Mouse (Mus musculus) lung, embryonic 16.5 days (tissue): ENCODE data around the gene Phxr2. TPM values are rescaled to one million over a fixed set of nuclear protein-coding genes. Genes with fewer than 3 reads are reported as not detected.

Experiments
- ATAC-seq: fragments of 200-750 bp; cut with Nextera tagmentation; 2 replicates; pipeline ENCODE4 v1.8.0; 2017; ENCODE audit warnings: low read depth, mild to moderate bottlenecking, moderate library complexity
- H3K27ac ChIP-seq: fragments of 300-500 bp; sonication (generic); 2 replicates; pipeline ENCODE4 v1.5.1; 2014; ENCODE audit warnings: mild to moderate bottlenecking, control low read depth, low read length
- H3K27me3 ChIP-seq: fragments of 300-500 bp; sonication (generic); 2 replicates; pipeline ENCODE4 v1.6.1; 2014; ENCODE audit warnings: low read depth, low read length, mixed read lengths; ENCODE audit not compliant: control insufficient read depth, insufficient read depth
- H3K36me3 ChIP-seq: fragments of 300-500 bp; sonication (generic); 2 replicates; pipeline ENCODE4 v1.6.1; 2014; ENCODE audit warnings: low read length; ENCODE audit not compliant: control insufficient read depth, insufficient read depth
- H3K4me1 ChIP-seq: fragments of 300-500 bp; sonication (generic); replicated peaks from 2 replicates; pipeline ENCODE4 v1.6.1; 2014; ENCODE audit warnings: low read length, mixed read lengths; ENCODE audit not compliant: control insufficient read depth, insufficient read depth
- H3K4me2 ChIP-seq: fragments of 300-500 bp; sonication (generic); 2 replicates; pipeline ENCODE4 v1.6.1; 2014; ENCODE audit warnings: low read depth, low read length, control low read depth
- H3K4me3 ChIP-seq: fragments of 300-500 bp; sonication (generic); 2 replicates; pipeline ENCODE4 v1.5.1; 2014; ENCODE audit warnings: mild to moderate bottlenecking, low read length, control low read depth
- H3K9ac ChIP-seq: fragments of 300-500 bp; sonication (generic); 2 replicates; pipeline ENCODE4 v1.6.1; 2014; ENCODE audit warnings: low read length, control low read depth
- H3K9me3 ChIP-seq: fragments of 300-500 bp; sonication (generic); 2 replicates; pipeline ENCODE4 v1.6.1; 2016; ENCODE audit warnings: low read length; ENCODE audit not compliant: control insufficient read depth
- WGBS: fragments of 180-500 bp; shearing (Covaris S2); extraction: QIAGEN DNeasy Blood & Tissue Kit; methylation state at CpG from one replicate; pipeline ENCODE4 v1.1.7; 2014; 5-methylcytosine and 5-hydroxymethylcytosine counted together
- polyA plus RNA-seq: library from polyadenylated mRNA; unstranded; fragments of >200 nt; fragmentation: Nextera tagmentation; extraction: Ambion mirVana; gene quantifications from 2 replicates; pipeline ENCODE4 v1.2.1, GENCODE M21; 2015

The Phxr2 gene
- polyA plus RNA-seq, 1 experiment from 2014 or later = not detected

- Histone ChIP-seq H3K27ac (peak overlapping the region; percentile 74), H3K27me3 (no peaks in the 10 kb centered on the region), H3K4me1 (peaks cover 18% of the 10 kb centered on the region), H3K36me3 (peaks cover 21% of the 10 kb centered on the region), H3K4me2 (peak overlapping the region; percentile 97), H3K4me3 (peak overlapping the region; percentile 99), H3K9me3 (peaks cover 6% of the 10 kb centered on the region; the same call in 1 of the 2 replicates), H3K9ac (peak overlapping the region; percentile 96)
- no peak for ATAC-seq
- 28% methylated on average over 12 of the region's 12 CpGs for WGBS
These were observed 17.6 kb downstream of the Phxr2 start for GRCm38 (mm10) chr10:99108431-99108982.

- no peaks in the 10 kb centered on the region for H3K27me3 ChIP-seq
- H3K9ac ChIP-seq = peak within 1 kb of the TSS; percentile 96
- H3K4me1 ChIP-seq = peaks cover 16% of the 10 kb centered on the region
- WGBS = under 1% methylated on average over 22 of the region's 22 CpGs
- peak within 1 kb of the TSS; percentile 89 for H3K27ac ChIP-seq
- H3K36me3 ChIP-seq = peaks cover 21% of the 10 kb centered on the region
- peak within 1 kb of the TSS; percentile 97 for H3K4me2 ChIP-seq
- peak within 1 kb of the TSS; percentile 99 for H3K4me3 ChIP-seq
- H3K9me3 ChIP-seq = peaks cover 6% of the 10 kb centered on the region; the same call in 1 of the 2 replicates
- ATAC-seq = peak; percentile 88
These were observed 18.2 kb downstream of the Phxr2 start, which contains the start of gene Galnt4 for GRCm38 (mm10) chr10:99107964-99108363. TSS of gene Galnt4 (plus strand) at chr10:99108159.

GRCm38 (mm10) chr10:99106703-99107631 is 19.2 kb downstream of the Phxr2 start, which contains the start of gene Poc1b:
TSS of gene Poc1b (plus strand) at chr10:99107036.
- peaks cover 21% of the 10 kb centered on the region for H3K36me3 ChIP-seq
- H3K9me3 ChIP-seq = peaks cover 6% of the 10 kb centered on the region; the same call in 1 of the 2 replicates
- peaks cover 16% of the 10 kb centered on the region for H3K4me1 ChIP-seq
- H3K27ac ChIP-seq = peak within 1 kb of the TSS; percentile 89
- no peaks in the 10 kb centered on the region for H3K27me3 ChIP-seq
- peak within 1 kb of the TSS; percentile 96 for H3K9ac ChIP-seq
- H3K4me2 ChIP-seq = peak within 1 kb of the TSS; percentile 97
- 0% methylated on average over 105 of the region's 106 CpGs for WGBS
- peak within 1 kb of the TSS; percentile 99 for H3K4me3 ChIP-seq
- ATAC-seq = peak; percentile 93

- no peaks in the 10 kb centered on the region for H3K27me3 ChIP-seq
- peaks cover 20% of the 10 kb centered on the region for H3K36me3 ChIP-seq
- H3K4me3 ChIP-seq = peak overlapping the region; percentile 99
- 25% methylated on average over 8 of the region's 8 CpGs for WGBS
- no peak for ATAC-seq
- H3K27ac ChIP-seq = peak overlapping the region; percentile 89; the same call in 1 of the 2 replicates
- H3K4me1 ChIP-seq = peaks cover 14% of the 10 kb centered on the region
- peak overlapping the region; percentile 96 for H3K9ac ChIP-seq
- H3K4me2 ChIP-seq = peak overlapping the region; percentile 97
- peaks cover 6% of the 10 kb centered on the region; the same call in 1 of the 2 replicates for H3K9me3 ChIP-seq
These were observed 19.8 kb downstream of the Phxr2 start for GRCm38 (mm10) chr10:99106311-99106702.

- peaks cover 13% of the 10 kb centered on the region for H3K4me1 ChIP-seq
- H3K36me3 ChIP-seq = peaks cover 14% of the 10 kb centered on the region
- H3K9ac ChIP-seq = no peak overlapping the region
- WGBS = 80% methylated on average over 3 of the region's 3 CpGs
- H3K4me3 ChIP-seq = no peak overlapping the region
- peaks cover 6% of the 10 kb centered on the region; the same call in 1 of the 2 replicates for H3K9me3 ChIP-seq
- no peak overlapping the region for H3K4me2 ChIP-seq
- H3K27ac ChIP-seq = no peak overlapping the region
- H3K27me3 ChIP-seq = no peaks in the 10 kb centered on the region
- ATAC-seq = no peak
These were observed 20.6 kb downstream of the Phxr2 start for GRCm38 (mm10) chr10:99105522-99105921.

- no peaks in the 10 kb centered on the region for H3K27me3 ChIP-seq
- no peak overlapping the region for H3K4me2 ChIP-seq
- no peak for ATAC-seq
- no peak overlapping the region for H3K27ac ChIP-seq
- H3K9ac ChIP-seq = no peak overlapping the region
- H3K4me3 ChIP-seq = no peak overlapping the region
- 69% methylated on average over 10 of the region's 10 CpGs for WGBS
- no peaks in the 10 kb centered on the region for H3K4me1 ChIP-seq
- no peaks in the 10 kb centered on the region for H3K9me3 ChIP-seq
- H3K36me3 ChIP-seq = no peaks in the 10 kb centered on the region
These were observed 28.8 kb downstream of the Phxr2 start for GRCm38 (mm10) chr10:99097374-99097773.

- ATAC-seq = no peak
- Histone ChIP-seq H3K4me1 (no peaks in the 10 kb centered on the region), H3K9me3 (no peaks in the 10 kb centered on the region), H3K36me3 (no peaks in the 10 kb centered on the region), H3K4me2 (no peak overlapping the region), H3K4me3 (no peak overlapping the region), H3K27ac (no peak overlapping the region), H3K9ac (no peak overlapping the region), H3K27me3 (no peaks in the 10 kb centered on the region)
- 66% methylated on average over 2 of the region's 2 CpGs for WGBS
These were observed 31.0 kb downstream of the Phxr2 start for GRCm38 (mm10) chr10:99095114-99095513.

GRCm38 (mm10) chr10:99093364-99093763 is 32.8 kb downstream of the Phxr2 start:
- Histone ChIP-seq H3K27ac (no peak overlapping the region), H3K9me3 (no peaks in the 10 kb centered on the region), H3K36me3 (no peaks in the 10 kb centered on the region), H3K4me3 (no peak overlapping the region), H3K4me1 (no peaks in the 10 kb centered on the region), H3K27me3 (no peaks in the 10 kb centered on the region), H3K9ac (no peak overlapping the region), H3K4me2 (no peak overlapping the region)
- whole genome bisulfite sequencing = 77% methylated on average over 2 of the region's 2 CpGs
- no peak for ATAC-seq

- H3K4me1 ChIP-seq = no peaks in the 10 kb centered on the region
- H3K27me3 ChIP-seq = no peaks in the 10 kb centered on the region
- no peaks in the 10 kb centered on the region for H3K36me3 ChIP-seq
- H3K9ac ChIP-seq = no peak overlapping the region
- no peak overlapping the region for H3K4me3 ChIP-seq
- no peaks in the 10 kb centered on the region for H3K9me3 ChIP-seq
- H3K27ac ChIP-seq = no peak overlapping the region
- H3K4me2 ChIP-seq = no peak overlapping the region
- no peak for ATAC-seq
- WGBS = 60% methylated on average over 6 of the region's 6 CpGs
These were observed 36.2 kb downstream of the Phxr2 start for GRCm38 (mm10) chr10:99089906-99090305.
